10 mouse cellular contexts compared by ENCODE assay signal in the genomic region with DNA sequence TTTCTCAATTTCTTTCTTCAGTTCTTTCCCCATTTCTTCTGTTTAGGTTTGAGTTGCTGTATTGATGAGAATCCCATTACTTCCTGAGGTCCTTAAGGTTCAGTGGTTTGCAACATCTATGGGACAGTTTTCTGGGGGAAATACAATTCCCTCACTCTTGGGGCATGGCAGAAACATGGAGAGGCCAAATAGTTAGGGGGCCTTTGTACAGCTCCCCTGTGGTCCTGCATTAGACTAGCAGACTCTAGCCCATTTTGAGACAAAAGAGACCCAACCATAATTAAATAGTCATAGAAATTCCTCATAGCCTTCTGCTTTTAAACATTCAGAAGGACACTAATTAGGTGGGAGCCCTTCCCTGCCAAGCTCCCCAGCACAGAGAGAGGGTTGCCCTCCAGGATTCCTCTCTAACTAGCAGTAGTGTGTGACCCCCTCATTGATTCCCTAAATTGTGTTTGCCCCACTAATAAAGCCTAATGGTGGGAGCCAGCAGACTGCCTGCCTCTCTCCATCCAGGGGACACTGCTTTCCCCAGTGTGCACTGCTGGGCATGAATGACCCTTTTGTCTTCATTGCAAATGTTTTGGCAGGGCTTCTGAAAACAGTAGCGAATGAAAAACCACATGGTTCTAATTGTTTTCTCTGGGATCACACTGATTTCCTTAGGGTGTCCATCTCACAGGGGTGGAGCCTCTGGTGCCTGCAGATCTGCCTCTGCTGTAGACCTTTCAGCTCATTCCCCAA.
A peak's percentile ranks its signal among the peaks of the same experiment; 100 is the strongest.
DNase-seq lines count a peak whose midpoint lies in the region; ATAC-seq and TF ChIP-seq lines count a peak whose summit lies in the region.
"Had no signal": no experiment of that assay in that cellular context is flagged by ENCODE, and none has a peak within 500 bp of the region (broad histone marks: within the 10 kb centered on the region; RNA-seq: fewer than 3 reads in every experiment).

No protein-coding gene starts in this region.

- intact Hi-C loops in heart, postnatal 10 days (cut with DNase I) = no loop called here

- peak; percentile 95 for ATAC-seq in hindbrain, embryonic 11.5 days (ENCODE audit: low FRiP score)
- peak; percentile 47; the same call in 1 of the 2 replicates for ATAC-seq in limb, embryonic 14.5 days (ENCODE audit: low FRiP score, low read depth)
- ATAC-seq: intestine, embryonic 15.5 days; liver, postnatal 0 days had no signal

- peak overlapping the region; percentile 36; the same call in 1 of the 2 replicates for H3K27ac ChIP-seq in hindbrain, embryonic 11.5 days (ENCODE audit: low read depth, low read length)
- H3K27ac ChIP-seq in limb, embryonic 14.5 days (replicated peaks; ENCODE audit: low read depth, low read length) = no peak overlapping the region
- H3K27ac ChIP-seq: intestine, embryonic 15.5 days had no signal

- TF ChIP-seq POLR2A in limb, embryonic 14.5 days (IDR thresholded peaks at IDR 0.05; ENCODE audit: borderline replicate concordance, extremely low read depth, insufficient read depth, insufficient read length) = no peak

- peaks cover 4% of the 10 kb centered on the region for H3K4me1 ChIP-seq in hindbrain, embryonic 11.5 days (replicated peaks; ENCODE audit: control insufficient read depth, insufficient read depth, low read length)
- peaks cover 9% of the 10 kb centered on the region; the same call in 1 of the 2 replicates for H3K4me1 ChIP-seq in limb, embryonic 14.5 days (ENCODE audit: control insufficient read depth, insufficient read depth, low read length)
- H3K4me1 ChIP-seq: intestine, embryonic 15.5 days had no signal

- no peaks in the 10 kb centered on the region for H3K9me3 ChIP-seq in hindbrain, embryonic 11.5 days (ENCODE audit: control insufficient read depth, low read length)
- no peaks in the 10 kb centered on the region for H3K9me3 ChIP-seq in limb, embryonic 14.5 days (ENCODE audit: control insufficient read depth, low read length)
- H3K9me3 ChIP-seq: intestine, embryonic 15.5 days had no signal

- H3K36me3 ChIP-seq in hindbrain, embryonic 11.5 days (ENCODE audit: control insufficient read depth, insufficient read depth, low read length) = no peaks in the 10 kb centered on the region
- H3K36me3 ChIP-seq in limb, embryonic 14.5 days (ENCODE audit: control insufficient read depth, insufficient read depth, low read length) = no peaks in the 10 kb centered on the region
- H3K36me3 ChIP-seq: intestine, embryonic 15.5 days had no signal

- H3K27me3 ChIP-seq in hindbrain, embryonic 11.5 days (ENCODE audit: control insufficient read depth, insufficient read depth, low read length) = peaks cover 2% of the 10 kb centered on the region
- H3K27me3 ChIP-seq in limb, embryonic 14.5 days (ENCODE audit: control insufficient read depth, insufficient read depth, low read length) = no peaks in the 10 kb centered on the region
- H3K27me3 ChIP-seq: intestine, embryonic 15.5 days had no signal

- H3K9ac ChIP-seq in hindbrain, embryonic 11.5 days (ENCODE audit: low read depth, low read length) = no peak overlapping the region
- no peak overlapping the region for H3K9ac ChIP-seq in limb, embryonic 14.5 days (ENCODE audit: low read depth, low read length, severe bottlenecking)
- H3K9ac ChIP-seq: intestine, embryonic 15.5 days; liver, postnatal 0 days had no signal

- peak; percentile 9 for DNase-seq in testis, postnatal 14 days (ENCODE audit: low spot score)
- DNase-seq in testis, postnatal 10 days (ENCODE audit: low spot score) = no peak
- peak; percentile 38 for DNase-seq in hindbrain, embryonic 11.5 days (ENCODE audit: low spot score)
- DNase-seq in limb, embryonic 14.5 days (ENCODE audit: low spot score) = no peak
- DNase-seq in urinary bladder, postnatal 36 days (ENCODE audit: low spot score in 2 of 2) = no peak
- DNase-seq in adrenal gland, postnatal 4 days (ENCODE audit: low spot score in 2 of 2) = no peak
- no peak for DNase-seq in adrenal gland, adult (ENCODE audit: inconsistent age in 2 of 2, low spot score in 1 of 2)
- DNase-seq in heart, postnatal 10 days = no peak
- DNase-seq: liver, postnatal 0 days had no signal

- no peak overlapping the region for H3K4me2 ChIP-seq in hindbrain, embryonic 11.5 days (replicated peaks; ENCODE audit: low read depth, low read length)
- H3K4me2 ChIP-seq in limb, embryonic 14.5 days (replicated peaks; ENCODE audit: low read depth, low read length, severe bottlenecking) = no peak overlapping the region
- H3K4me2 ChIP-seq: intestine, embryonic 15.5 days had no signal

- no peak overlapping the region for H3K4me3 ChIP-seq in hindbrain, embryonic 11.5 days (ENCODE audit: low read depth, low read length)
- H3K4me3 ChIP-seq in limb, embryonic 14.5 days (replicated peaks; ENCODE audit: low read length) = no peak overlapping the region
- H3K4me3 ChIP-seq: intestine, embryonic 15.5 days had no signal

- 0% methylated on average over 1 of the region's 1 CpGs for WGBS in hindbrain, embryonic 11.5 days
- 21% methylated on average over 1 of the region's 1 CpGs for WGBS in limb, embryonic 14.5 days

Comparison
In these comparisons a context has a peak if more than half of its experiments do, and no peak if none do; other contexts are left out.
1. DNase-seq: peak in testis, postnatal 14 days (single experiment) and hindbrain, embryonic 11.5 days (single experiment); none in testis, postnatal 10 days (single experiment), limb, embryonic 14.5 days (single experiment), urinary bladder, postnatal 36 days (0 of 2), adrenal gland, postnatal 4 days (0 of 2), adrenal gland, adult (0 of 2) and heart, postnatal 10 days (0 of 2).